Mouse (Mus musculus): ENCODE measurements around the gene Foxo3. TPM values are rescaled to one million over a fixed set of nuclear protein-coding genes. Genes with fewer than 3 reads are reported as not detected.

Foxo3 gene
- total RNA-seq, 2 experiments from 2014 or later: 21.6 to 22.6 TPM

DNA sequence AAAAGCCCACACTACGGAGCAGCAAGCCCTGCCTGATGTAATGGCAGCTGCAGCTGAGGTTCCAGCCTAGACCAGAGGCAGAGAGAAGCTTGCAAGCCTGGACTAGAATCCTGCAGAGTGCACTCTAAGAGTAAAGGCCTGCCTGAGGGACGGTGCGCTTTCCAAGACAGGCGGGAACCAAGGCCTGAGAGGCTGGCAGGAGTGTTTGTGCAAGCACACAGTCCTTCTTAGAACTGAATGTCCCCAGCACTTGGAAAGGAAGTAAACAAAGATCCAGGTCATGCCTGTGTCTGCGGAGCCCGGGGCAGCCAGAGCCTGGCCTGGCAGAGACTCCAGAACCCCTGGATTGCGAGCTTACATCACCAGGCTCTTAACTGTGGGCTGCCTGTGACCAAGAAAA, 25.4 kb downstream of the Foxo3 start:
- peak; percentile 93 for DNase-seq

DNA sequence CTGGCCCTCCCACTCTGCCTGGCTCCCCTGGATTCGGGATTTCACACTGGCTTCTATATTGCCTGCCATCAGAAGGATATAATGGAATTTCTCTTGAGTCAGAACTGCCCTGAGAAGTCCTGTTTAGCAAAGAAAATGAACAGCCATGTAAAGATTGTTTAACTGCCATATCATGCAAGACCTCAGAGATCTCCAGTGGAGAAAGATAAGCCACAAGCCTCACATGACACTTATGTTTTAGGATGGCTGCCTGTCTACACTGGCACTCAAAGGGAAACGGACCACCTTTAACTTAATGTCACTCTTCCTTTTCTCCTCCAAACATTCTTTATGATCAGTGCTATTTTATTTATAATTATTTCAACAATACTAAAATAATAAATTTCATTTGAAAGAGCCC, 26.6 kb downstream of the Foxo3 start:
- no peak for DNase-seq

DNA sequence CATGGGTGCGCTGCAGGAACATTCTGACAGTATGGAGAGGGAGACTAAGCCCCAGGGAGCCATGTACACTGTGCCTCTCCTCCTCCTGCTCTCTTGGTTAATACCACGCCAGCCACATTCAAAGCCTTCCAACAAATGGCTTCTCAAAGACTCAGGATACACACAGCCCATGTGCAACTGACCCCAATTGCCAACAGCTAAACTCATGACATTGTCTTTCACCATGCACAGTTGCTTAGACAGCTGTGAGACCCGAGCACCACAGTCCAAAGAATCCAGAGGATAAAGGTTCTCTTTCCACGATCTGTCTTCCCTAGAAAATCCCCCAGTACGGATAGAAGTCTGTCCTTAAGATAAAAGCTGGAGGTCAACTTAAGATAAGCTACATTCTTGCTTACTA, 27.9 kb downstream of the Foxo3 start:
- DNase-seq: no peak

DNA sequence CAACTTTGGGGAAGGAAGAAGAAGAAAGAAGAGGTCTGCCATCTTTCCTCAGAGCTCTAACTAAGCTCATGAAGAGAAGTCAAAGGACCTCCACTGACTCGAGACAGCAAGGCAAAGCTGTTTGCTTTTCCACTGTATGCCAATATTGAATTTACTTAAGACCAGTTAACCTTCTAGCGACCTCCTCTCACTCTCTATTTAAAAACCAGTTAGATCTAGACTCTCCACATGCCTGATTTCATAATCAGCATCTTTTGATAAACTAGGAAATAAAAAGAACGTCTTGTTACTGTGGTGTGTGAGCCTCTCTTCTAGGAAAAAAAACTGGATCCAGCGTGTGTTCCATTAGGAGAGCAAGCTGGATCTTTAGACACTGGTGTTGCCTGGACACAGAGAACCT, 28.4 kb downstream of the Foxo3 start:
- no peak for DNase-seq

DNA sequence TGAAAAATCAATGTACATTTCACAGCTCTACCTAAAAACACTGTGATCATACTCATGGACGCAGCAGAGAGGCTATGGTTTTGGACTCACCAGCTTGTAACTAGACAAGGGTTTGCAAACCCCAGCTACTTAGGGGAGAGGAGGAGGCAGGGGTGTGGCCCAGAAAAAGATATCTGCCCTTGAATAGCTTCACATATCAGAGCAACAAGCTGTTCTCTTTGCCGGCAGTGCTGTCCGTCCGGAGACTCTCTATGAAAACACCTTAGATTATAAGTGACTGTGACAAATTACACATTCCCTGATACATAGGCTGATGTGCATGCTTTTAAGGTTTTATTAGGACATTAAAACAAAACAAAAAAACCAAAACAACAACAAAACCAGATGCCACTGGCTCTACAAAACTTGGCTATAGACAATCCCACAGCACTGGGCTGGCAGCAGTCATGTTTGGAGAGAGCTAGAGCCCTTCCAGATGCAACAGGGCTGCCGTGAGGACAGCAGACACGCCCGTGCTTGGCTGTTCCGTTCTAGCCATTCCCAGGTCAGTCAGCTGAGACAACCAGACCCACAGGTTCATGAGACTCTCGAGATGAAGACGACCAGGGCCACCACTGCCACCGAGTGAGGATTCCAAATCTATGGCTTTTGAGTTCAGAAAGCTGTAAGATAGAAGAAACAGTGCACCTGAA, 29.3 kb downstream of the Foxo3 start:
- peak; percentile 48 for DNase-seq

DNA sequence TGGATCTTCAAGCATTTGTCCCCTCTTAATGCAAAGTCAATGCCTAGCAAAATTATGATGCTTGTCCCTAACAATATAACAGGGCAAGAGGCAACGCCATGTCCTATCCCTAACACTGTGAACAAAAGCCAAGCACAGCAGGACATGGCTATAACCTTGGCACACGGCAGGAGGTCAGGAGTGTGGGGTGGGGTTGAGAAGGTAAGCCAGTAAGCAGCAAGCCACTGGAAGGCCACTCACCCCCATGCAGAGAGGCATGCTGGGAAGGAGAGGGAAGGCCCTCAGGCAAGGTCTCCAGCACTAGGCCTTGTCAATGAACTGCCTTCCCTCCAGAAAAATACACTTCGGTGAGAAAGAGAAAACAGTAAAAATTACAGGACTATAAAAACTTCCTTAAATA, 30.1 kb downstream of the Foxo3 start:
- DNase-seq: no peak

DNA sequence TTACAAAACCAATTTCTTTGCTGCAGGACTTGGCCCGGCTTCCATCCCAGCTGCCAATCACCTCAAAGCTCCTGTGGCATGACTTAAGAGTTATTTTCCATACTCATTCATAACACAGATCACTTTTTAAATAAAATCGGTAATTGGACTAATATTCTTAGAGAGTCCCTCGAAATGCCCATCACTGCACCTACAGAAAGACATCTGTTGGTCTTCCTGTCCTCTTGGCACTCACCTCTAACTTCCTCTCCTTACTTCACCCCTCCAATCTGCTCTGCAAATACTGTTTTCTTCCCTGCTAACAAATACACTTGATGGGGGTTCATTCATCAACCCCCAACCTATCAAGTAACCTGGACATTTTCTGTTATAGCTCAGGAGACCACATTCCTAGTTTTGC, 30.9 kb downstream of the Foxo3 start:
- DNase-seq: no peak

DNA sequence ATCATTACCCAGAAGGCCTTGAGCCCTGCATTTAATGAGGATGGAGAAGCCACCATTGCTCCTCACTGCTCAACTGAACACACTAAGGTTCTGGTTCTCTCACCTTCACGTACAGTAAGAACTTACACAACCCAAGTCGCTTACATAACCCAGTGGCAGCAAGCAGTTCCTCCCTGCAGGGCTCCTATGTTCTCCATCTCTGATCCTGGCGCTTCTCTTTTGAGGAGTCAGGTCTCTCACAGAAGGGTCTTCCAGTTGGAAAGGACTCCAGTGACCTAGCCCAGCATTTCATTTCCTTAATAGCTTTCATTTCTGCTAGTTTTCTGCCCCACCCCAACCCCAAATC, 31.3 kb downstream of the Foxo3 start:
- DNase-seq: no peak

DNA sequence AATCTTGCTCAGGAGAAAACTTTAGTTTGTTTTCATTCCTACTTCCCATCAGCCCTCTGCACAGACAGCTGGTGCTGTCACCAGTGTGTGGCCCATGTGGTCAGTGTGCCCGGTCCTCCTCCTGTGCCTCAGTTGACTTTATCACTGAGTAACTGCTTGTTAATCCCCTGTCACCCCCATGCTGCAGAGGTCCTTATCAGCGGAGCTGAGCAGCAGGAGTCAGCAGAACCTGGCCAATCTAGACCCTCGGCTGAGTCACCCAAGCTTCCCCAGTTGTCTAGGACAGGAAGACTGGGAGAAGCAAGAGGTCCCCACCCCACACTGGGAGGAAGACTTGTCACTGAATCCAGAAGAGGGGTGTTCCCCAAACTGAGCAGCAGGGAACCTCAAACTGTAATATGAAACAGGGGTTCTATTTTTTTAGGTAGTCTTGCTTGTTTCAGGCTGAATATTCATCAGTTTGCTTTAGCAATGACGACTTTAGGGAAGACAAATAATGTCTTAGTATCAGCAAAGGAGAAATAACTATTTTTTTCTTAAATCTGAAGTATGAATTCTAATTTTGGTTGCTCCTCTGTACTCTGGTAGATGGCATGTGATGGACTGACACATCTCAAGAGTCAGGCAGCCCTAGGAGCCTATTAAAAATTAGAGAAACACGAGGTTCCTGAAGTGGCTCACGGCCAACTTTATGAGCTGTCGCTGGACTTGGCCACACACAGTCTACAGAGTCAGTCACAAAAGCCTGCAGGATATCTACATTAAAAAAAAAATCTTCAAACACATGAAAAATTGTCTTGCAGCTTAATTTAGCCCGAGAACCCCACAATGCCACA, 31.9 kb downstream of the Foxo3 start:
- DNase-seq: no peak

DNA sequence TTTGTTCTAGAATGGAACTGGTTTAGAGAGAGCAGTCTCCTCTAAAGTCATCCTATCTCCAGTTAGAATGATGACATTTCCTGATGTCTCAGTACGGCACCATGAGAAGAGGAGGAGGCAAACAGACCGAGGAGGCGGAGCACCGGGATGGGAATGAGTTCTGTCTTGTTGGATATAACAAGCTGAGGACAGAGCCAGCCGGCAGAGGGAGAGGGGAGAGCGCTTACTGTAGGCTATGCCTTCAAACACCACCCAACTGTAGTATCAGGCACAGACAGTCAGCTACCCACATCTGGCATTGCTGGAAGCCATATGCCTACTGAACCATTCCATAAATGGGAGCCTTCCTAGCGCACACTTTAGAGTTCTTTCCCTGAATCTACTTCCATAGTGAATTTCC, 32.6 kb downstream of the Foxo3 start:
- no peak for DNase-seq

DNA sequence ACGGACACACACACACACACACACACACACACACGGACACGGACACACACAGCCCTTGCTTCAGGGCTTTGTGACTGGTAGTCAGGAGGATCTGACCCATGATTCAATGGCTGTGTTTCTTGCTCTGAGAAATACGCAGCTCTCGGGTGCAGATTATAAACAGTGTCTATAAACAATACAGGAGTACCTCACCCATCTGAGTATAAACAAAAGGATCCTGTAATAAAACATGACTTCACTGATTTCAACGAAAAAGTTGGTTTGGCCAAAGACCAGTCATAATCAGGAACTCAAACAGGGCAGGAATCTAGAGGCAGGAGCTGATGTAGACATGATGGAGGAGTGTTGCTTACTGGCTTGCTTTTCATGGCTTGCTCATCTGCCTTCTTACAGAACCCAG, 34.1 kb downstream of the Foxo3 start:
- DNase-seq: no peak

DNA sequence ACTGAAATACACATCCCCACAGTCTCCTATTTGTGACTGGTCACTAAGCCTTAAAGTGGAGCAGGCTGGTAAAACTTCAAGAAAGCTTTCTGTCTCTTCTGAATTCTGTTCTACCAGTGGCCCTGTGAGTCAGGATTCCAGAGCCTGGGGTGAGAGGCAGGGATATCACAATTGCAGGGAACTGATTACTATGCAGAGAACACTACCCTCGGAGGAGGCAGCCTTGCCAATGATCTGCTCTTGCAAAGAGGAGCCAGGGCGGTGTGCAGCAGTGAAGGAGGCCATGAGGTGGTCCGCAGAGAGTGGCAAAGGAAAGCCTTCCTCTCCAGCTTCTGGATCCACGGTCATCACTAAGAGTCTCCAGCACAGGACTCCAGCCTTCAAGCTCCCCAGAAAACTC, 34.8 kb downstream of the Foxo3 start:
- DNase-seq: no peak

DNA sequence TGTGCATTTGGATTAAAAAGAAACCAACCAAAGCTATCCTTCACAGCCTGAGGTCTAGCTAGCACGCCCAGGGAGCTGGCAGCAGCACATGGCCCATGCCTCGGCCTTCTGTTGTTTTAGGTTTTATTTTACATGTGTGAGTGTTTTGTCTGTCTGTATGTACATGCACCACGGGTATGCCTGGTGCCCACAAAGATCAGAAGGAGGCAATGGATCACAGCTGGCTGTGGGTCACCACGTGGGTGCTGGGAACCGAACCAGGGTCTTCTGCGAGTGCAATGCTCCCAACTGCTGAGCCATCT, 36.8 kb downstream of the Foxo3 start:
- no peak for DNase-seq

DNA sequence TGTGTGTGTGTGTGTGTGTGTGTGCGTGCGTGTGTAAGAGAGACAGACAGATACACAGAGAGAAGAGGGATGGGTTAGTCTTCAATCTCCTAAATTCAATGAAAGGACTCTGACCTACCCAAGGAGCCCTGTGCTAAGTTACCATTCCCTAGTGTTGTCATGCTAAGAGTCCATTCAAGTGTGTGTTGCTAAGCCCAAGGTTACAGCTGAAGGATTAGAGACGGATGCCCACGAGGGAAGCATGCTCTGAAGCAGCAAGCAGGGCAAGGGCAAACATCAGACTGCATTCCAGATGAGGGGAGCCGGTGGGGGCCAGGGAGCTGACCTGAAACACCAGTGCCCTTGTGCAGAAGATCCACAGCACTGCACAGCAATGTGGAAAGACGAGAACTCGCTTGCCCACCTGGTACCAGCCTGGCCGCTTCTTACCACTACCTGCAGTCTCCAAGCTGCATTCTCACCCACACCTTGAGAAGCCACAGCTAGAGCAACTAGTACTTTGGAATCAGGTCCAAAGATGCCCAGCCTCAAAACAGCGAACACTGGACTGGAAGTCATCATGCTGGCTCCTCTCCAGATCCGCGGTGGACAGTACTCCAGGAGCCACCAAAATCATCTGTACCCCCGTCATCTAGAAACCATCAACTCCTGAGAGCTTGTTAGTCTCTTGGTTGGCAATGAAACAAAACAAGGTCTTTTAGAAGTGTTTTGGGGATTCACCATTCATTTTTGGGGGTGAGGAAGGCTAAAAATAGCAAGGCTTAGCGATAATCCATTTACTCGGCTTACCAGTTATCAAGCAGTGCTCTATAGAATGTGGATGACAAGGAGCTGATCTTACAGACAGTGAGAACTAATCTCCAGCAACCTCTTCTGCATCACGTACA, 37.4 kb downstream of the Foxo3 start:
- no peak for DNase-seq

DNA sequence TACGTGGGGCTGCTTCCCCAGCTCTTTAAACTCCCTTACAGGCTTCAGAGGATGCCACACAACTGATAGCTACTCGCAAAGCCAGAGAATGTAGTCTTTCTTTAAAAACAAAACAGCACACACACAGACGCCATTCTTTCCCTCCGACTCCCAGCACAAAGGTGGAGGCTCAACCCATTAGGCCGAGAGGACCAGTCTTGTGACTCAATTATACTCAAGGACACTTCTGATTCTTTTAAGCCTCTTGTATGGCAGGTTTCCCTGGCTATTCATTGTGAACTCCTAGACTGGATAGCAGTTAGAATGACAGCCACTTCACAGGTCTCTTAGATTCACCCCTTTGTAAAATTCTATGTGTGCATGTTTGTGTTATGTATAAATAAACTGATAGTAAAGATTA, 38.3 kb downstream of the Foxo3 start:
- DNase-seq: no peak

DNA sequence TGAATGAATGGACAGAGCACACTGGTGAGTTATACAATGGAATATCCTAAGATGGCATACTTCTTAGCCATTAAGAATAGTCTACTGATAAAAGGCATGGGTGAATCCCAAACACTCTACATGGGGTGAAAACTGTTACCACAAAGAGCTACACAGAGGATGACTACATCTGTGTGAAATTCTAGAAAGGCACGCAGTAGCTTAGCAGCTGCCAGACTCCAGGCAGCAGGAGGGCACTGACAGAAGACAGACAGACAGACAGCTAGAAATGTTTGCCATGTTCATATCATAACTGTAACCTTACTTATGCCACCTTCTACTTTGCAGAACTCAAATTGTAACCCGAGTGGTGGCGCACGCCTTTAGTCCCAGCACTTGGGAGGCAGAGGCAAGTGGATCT, 39.0 kb downstream of the Foxo3 start:
- no peak for DNase-seq

DNA sequence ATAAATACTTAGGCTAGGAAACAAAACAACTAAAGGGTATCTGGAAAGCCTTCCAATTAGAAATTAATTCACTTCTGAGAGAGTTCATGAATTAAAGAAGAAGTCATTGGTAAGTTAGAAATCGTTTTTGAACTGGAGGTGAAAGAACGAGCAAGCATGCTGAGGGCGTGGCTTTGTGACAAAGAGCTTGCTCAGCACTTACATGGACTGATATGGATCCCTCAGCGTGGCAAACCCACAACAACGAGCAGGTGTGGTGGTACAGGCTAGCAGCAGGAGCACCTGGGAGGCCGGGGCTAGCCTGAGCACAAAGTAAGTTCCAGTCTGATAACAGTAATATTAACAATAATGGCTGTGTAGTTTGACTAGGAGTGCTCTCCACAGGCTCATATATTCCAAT, 41.2 kb downstream of the Foxo3 start:
- DNase-seq: no peak

DNA sequence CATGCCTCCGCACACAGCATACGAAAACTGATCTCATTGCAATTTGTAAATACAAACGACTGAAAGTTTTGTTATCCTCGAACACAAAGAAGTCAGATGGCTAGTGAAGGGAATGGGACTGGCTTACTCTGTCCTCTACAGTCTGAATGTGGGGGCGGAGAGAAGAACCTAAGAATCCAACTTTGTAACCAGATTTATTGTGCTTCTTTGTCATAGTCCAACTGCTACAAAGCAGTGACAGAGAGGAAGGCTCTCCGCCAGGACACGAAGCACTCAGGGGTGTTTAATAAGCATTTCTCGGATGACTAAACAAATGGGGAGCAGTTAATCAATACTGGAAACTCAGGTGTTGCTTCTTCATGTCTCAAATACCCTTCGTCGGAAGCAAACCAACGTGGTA, 43.6 kb downstream of the Foxo3 start:
- no peak for DNase-seq

DNA sequence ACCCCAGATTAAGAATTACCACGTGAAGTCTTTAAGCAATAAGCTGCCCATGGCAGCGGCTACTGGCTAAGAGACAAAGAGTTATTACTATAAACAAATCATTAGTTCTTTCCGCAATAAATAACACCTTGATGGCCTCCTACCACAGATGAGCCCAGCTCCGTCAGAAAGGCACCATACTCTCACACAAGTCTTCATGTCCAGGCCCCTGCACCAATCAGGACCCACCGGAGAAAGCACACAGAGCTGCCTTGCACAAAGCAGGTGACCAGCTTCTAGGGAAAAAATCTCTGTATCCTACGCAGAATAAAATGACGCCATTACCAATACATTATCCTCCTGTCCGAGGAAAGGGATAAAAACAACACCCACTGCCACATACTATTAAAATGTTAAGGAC, 44.7 kb downstream of the Foxo3 start:
- DNase-seq: no peak

DNA sequence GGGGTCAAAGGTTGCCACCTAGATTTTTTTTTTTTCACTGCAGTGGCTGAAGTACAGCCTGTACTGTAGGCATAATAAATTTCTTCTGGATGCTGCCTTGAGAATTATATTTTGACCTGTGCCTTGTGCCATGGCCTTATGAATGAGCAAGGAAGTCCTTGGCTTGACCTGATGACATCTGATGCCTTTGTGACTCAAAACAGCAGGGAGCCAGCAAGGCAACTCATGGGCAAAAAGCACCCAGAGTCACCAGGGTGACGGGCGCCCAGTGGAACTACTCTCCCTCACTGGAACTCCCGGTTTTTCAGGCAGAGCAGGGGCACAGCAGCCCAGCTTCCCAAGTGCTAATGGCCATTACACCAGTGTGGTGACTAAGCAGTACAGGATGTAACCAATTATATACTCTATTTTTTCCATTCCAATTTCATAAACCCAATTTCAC, 45.4 kb downstream of the Foxo3 start:
- no peak for DNase-seq

DNA sequence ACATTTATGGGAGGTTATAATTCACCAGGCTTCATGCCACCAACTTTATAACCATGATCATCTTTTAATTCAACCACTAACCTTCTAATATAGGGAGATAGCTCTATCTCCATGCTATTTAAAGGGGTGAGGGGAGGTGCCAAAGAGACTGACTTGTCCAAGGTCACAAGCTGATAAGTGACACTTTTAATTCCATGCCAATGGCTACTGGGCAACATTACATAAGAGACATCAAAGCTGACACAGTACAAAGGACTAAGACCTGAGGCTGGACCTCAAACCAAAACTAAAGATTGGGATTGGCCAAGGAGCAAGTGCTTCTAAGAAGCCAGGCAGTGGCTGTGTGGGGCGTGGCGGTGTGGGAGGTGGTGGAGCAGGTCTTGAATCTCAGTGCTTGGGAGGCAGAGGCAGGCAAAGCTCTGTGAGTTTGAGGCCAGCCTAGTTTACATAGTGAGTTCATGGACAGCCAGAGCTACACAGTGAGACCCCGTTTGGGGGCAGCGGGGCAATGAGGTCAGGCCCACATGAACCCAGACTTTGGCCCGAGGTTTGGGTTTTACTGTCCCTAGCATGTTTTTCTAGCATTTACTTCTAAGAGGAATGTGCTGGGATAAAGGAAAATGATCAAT, 46.0 kb downstream of the Foxo3 start:
- no peak for DNase-seq

DNA sequence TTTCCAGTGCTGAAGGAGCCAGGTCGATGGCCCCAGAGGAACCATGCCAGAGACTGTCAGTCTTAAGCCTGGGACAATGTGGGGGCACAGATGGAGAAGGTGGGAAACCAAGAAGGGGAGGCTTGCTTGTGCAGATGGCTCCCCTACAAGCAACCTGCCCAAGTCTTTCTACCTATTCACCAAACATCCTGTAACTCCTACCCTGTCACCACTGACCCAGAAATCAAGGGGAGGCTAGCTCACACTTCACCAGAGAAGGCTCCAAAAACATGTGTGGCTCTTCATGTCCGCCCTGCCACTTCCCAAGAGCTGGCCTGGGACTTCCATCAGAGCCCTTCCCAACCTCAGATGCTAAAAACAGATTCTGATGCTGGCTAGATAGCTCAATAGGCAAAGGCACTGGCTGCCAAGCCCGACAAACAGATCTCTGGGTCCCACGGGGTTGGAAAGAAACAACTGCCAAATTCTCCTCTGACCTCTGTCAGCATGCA, 48.8 kb downstream of the Foxo3 start:
- peak; percentile 66 for DNase-seq

DNA sequence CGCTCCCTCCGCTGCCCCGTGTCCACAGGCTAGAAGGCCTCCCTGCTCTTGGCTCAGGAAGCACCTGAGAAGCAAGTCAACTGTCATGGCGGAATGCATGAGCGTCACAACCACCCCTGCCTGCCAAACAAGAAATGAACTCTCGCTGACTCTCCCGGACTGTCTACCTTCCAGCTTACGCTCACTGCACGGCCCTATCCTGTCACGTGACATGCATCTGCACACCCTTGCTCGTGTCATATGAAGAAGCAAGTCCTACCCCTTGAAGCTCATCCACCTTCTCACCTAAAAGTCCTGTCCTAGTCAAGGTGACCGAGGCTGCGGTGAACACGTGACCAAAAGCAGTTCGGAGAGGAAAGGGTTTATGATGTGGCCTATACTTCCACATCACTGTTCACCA, 50.4 kb downstream of the Foxo3 start:
- DNase-seq: no peak

Data from gastrocnemius, postnatal 25 days (tissue).